Mouse (Mus musculus) lung, adult 10 weeks (tissue): Measurements from ENCODE around the gene Cox7a2l. TPM values are rescaled to one million over a fixed set of nuclear protein-coding genes. Genes with fewer than 3 reads are reported as not detected.

Source experiments
- polyA plus RNA-seq: library from polyadenylated mRNA; stranded (reverse); fragments of 350-450 nt; fragmentation: Illumina TruSeq; extraction: RNeasy Lipid Tissue Mini Kit (QIAGEN cat#74804); gene quantifications from one replicate; pipeline ENCODE4 v1.2.3, GENCODE M21; 2014; ENCODE audit warnings: low read depth, low replicate concordance; ENCODE audit not compliant: insufficient read depth

Gene Cox7a2l
- 370 TPM for polyA plus RNA-seq

GRCm38 (mm10) chr17:83517280-83518015 lies at the start of gene Cox7a2l:
Gene Cox7a2l (minus strand): TSS chr17:83517330.

Other genes starting within 250 kb of the Cox7a2l start
- 8.0 TPM for gene Eml4, start 166.4 kb downstream of the Cox7a2l start, polyA plus RNA-seq
- gene Kcng3, start 114.6 kb upstream of the Cox7a2l start, polyA plus RNA-seq, result not detected
- gene Mta3, start 188.8 kb upstream of the Cox7a2l start, polyA plus RNA-seq, result 18.6 TPM